Mouse (Mus musculus) olfactory bulb, adult 2 months (tissue): ENCODE results near the gene 1700016D06Rik.
A peak's percentile ranks its signal among the peaks of the same experiment; 100 is the strongest.

Source experiments
- CTCF ChIP-seq: fragments of 200-500 bp; IDR thresholded peaks from 2 replicates; pipeline ENCODE4 v1.5.1; 2012; ENCODE audit warnings: low read depth, mild to moderate bottlenecking, low read length, moderate library complexity; ENCODE audit not compliant: insufficient read depth
- POLR2A ChIP-seq: fragments of 200-500 bp; IDR thresholded peaks from 2 replicates; pipeline ENCODE4 v1.6.1; 2012; ENCODE audit warnings: mild to moderate bottlenecking, low read depth, low read length, moderate library complexity; ENCODE audit not compliant: insufficient read depth

DNA sequence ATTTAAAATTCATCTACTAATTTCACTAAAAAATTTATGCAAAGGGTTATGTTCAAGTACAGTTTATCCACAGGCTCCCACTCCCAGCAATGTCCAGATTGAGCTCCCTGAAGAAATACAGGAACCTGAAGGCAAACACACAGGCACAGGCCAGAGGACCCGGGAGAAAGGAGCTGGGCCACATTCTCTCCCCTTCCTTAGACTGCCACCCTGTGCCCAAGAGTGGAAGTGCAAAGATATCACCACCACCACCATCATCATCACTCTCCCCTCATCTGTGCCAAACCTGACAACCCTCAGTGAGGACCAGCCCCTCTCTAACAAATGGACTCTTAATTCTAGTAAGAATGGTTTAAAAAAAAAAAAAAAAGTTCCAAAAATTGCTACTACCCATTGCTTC, 84.6 kb downstream of the 1700016D06Rik start:
- TF ChIP-seq POLR2A (no peak), CTCF (peak; percentile 55)
